Mouse (Mus musculus) CH12.LX (cell line): Measurements from ENCODE around the gene Ehf.

Experiments
- CTCF ChIP-seq, 2 experiments: IDR thresholded peaks in 1 of 2; conservative IDR thresholded peaks in 1 of 2; 2 replicates each; pipeline ENCODE4 v1.5.1; 2011 to 2012; ENCODE audit warnings: low read depth in 2 of 2, low read length in 2 of 2, improper control_type of control experiment in 1 of 2, inconsistent platforms in 1 of 2, mild to moderate bottlenecking in 1 of 2, moderate library complexity in 1 of 2
- EP300 ChIP-seq: IDR thresholded peaks from 2 replicates; pipeline ENCODE4 v1.6.1; 2011; ENCODE audit warnings: low read length, improper control_type of control experiment
- HCFC1 ChIP-seq: IDR thresholded peaks from 2 replicates; pipeline ENCODE4 v1.6.1; 2012; ENCODE audit warnings: low read depth, mild to moderate bottlenecking, inconsistent platforms, low read length, improper control_type of control experiment
- MAFK ChIP-seq: IDR thresholded peaks from 2 replicates; pipeline ENCODE4 v1.6.1; 2011; ENCODE audit warnings: low read length, improper control_type of control experiment; ENCODE audit not compliant: insufficient replicate concordance
- MAX ChIP-seq: IDR thresholded peaks from 2 replicates; pipeline ENCODE4 v1.6.1; 2011; ENCODE audit warnings: low read length, improper control_type of control experiment
- MYC ChIP-seq: IDR thresholded peaks from 2 replicates; pipeline ENCODE4 v1.6.1; 2011; ENCODE audit warnings: low read depth, mild to moderate bottlenecking, improper control_type of control experiment, low read length
- POLR2A ChIP-seq: IDR thresholded peaks from 2 replicates; pipeline ENCODE4 v1.6.1; 2011; ENCODE audit warnings: low read depth, mild to moderate bottlenecking, improper control_type of control experiment, low read length
- POLR2AphosphoS2 ChIP-seq: IDR thresholded peaks from 2 replicates; pipeline ENCODE4 v1.6.1; 2011; ENCODE audit warnings: low read depth, low read length, improper control_type of control experiment
- SIN3A ChIP-seq: IDR thresholded peaks from 2 replicates; pipeline ENCODE4 v1.6.1; 2012; ENCODE audit warnings: low read length, improper control_type of control experiment, inconsistent platforms
- SMC3 ChIP-seq: IDR thresholded peaks from 2 replicates; pipeline ENCODE4 v1.6.1; 2011; ENCODE audit warnings: low read depth, low read length, improper control_type of control experiment
- TBP ChIP-seq: conservative IDR thresholded peaks from 2 replicates; pipeline ENCODE4 v1.6.1; 2011; ENCODE audit warnings: low read depth, low read length, improper control_type of control experiment
- UBTF ChIP-seq: IDR thresholded peaks from 2 replicates; pipeline ENCODE4 v1.6.1; 2012; ENCODE audit warnings: low read depth, mild to moderate bottlenecking, inconsistent platforms, low read length, improper control_type of control experiment, moderate library complexity
- ZC3H11A ChIP-seq: IDR thresholded peaks from 2 replicates; pipeline ENCODE4 v1.6.1; 2012; ENCODE audit warnings: low read depth, mild to moderate bottlenecking, inconsistent platforms, low read length, improper control_type of control experiment

DNA sequence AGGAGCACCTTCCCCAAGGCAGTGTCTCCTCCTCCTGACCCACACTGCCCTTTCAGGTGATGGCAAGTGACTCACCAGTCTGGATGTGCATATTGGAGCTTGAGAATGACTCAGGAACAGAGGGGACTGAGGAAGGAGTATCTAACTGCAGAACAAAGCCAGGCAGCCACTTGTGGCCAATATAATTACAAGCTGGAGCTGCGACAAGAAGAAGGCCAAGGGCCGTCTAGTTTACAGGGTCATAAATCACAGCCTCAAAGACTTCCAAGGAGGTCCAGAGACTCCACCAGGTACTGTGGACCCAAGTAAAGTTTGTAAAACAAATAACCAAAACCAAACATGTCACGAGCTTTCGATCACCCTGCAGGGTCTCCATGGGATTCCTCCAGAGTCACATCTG lies 10.9 kb upstream of the Ehf start:
- TF ChIP-seq CTCF (conservative IDR thresholded peaks at IDR 0.05 in 1 of 2, IDR thresholded peaks at IDR 0.05 in 1 of 2; ENCODE audit: low read depth in 2 of 2, low read length in 2 of 2) (no peak), EP300 (no peak), MAFK (no peak), TBP (no peak), POLR2AphosphoS2 (no peak), POLR2A (no peak), MAX (no peak), ZC3H11A (no peak), SIN3A (no peak), UBTF (no peak), SMC3 (no peak), HCFC1 (no peak), MYC (no peak)
